Mouse (Mus musculus): ENCODE data around the gene Egf.

GRCm38 (mm10) chr3:129695943-129696342, 59.2 kb downstream of the Egf start:
- TF ChIP-seq EP300 (IDR thresholded peaks at IDR 0.05; ENCODE audit: insufficient read depth, low read depth, low read length) (no peak), POLR2A (IDR thresholded peaks at IDR 0.05; ENCODE audit: insufficient read depth, low read depth, low read length) (no peak), CTCF (IDR thresholded peaks at IDR 0.05) (no peak)

Measured in heart, adult 2 months (tissue).